Mouse (Mus musculus) heart, adult 18-20 months (tissue): ENCODE results near the gene Trip13. TPM values are rescaled to one million over a fixed set of nuclear protein-coding genes. Genes with fewer than 3 reads are reported as not detected.

ENCODE experiments used
- DNase-seq, 2 experiments: peaks; one replicate each; pipeline ENCODE4 v3.0.0; 2021 to 2022; ENCODE audit warnings: mixed read lengths in 1 of 2
- long read RNA-seq, 2 experiments: library from polyadenylated mRNA; stranded (forward); transcript quantifications; one replicate each; pipeline ENCODE4 v2.0.0; 2021
- total RNA-seq, 2 experiments: library from RNA; stranded (reverse); gene quantifications; 2 replicates each; pipeline ENCODE4 v1.2.3; 2021

The Trip13 gene
- total RNA-seq = under 1 TPM; 0.18 to 0.32 TPM
- long read RNA-seq, experiment 1 = 0 reads
- long read RNA-seq, experiment 2 = 0 reads

DNA sequence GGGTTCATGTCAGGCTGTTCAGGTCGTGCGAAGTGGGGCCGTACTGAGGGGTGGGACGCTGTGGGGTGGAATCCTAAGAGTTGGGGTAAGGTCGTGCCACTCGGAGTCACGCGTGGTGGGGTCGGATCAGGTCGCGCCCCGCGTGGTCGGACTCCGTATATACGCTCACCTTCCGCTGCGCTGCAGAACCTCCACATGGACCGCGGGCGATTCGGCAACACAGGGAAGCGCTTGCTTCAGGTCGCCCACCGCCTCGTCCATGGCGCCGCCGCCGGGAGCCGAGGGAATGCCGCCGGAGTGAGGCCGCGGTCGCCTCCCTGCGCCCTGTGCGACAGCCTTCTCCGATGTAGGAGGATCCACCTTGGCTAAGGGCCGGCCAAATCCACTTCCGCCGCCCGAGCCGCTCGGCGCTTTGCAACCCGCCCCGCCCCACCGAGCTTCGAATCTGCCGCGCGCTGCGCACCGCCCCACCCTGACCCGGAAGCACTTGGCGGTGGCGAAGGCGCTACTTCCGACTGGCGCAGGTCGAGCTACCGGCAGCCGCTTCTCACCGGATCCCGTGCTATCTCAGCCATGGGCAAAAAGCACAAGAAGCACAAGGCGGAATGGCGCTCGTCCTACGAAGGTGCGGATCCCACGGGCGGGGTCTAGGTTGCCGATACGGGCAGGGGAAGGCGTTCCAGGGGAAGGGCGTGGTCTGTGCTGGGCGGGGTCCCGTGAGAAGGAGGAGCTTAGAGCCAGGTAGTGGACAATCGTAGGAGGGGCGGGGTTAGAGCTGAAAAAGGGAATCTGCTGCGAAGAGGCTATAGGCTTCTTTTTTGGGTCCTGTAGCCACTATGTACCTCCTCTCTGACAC, at the start of gene Trip13, which contains the start of gene Brd9:
TSS of gene Trip13 (minus strand) at position 464 of the 856 bp plus-strand sequence.
TSS of gene Brd9 (plus strand) at position 491 of the 856 bp plus-strand sequence.
- peak; percentile 93 to 96 for DNase-seq

DNA sequence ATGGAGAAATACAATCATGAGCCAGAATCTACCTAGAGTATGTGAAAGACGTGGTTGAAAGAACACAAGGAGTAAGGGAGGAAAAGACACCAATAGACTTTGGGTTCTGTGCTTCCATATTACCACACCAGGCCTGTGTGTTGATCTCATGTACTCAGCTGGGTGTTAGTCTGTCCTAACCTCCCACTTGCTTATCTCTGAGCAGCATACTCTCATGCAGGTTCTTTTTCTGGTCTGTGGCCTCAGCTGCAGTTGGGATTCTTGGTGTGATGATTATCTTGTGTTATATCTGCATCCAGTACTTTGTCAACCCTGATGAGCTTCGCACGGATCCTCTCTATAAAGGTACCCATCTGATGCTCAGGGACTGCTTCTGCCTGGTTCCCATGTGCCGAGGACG, 39.4 kb upstream of the Trip13 start:
- DNase-seq = no peak

DNA sequence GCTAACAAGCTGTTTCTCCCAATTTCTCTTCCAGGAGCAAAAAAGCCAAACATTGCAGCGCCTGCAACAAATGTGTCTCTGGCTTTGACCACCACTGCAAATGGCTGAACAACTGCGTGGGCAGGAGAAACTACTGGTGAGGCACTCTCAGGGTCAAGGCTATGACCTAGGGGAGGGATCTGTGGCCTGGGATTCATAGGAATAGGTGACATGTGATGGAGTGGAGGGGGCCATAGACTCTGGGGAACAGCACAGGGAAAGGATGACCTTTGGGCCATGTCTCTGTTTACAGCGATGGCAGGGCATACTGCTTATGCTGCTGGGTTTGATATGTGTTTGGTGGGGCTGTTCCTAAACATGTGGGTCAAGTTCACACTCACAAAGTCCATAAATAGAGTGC, 36.9 kb upstream of the Trip13 start:
- DNase-seq = no peak

DNA sequence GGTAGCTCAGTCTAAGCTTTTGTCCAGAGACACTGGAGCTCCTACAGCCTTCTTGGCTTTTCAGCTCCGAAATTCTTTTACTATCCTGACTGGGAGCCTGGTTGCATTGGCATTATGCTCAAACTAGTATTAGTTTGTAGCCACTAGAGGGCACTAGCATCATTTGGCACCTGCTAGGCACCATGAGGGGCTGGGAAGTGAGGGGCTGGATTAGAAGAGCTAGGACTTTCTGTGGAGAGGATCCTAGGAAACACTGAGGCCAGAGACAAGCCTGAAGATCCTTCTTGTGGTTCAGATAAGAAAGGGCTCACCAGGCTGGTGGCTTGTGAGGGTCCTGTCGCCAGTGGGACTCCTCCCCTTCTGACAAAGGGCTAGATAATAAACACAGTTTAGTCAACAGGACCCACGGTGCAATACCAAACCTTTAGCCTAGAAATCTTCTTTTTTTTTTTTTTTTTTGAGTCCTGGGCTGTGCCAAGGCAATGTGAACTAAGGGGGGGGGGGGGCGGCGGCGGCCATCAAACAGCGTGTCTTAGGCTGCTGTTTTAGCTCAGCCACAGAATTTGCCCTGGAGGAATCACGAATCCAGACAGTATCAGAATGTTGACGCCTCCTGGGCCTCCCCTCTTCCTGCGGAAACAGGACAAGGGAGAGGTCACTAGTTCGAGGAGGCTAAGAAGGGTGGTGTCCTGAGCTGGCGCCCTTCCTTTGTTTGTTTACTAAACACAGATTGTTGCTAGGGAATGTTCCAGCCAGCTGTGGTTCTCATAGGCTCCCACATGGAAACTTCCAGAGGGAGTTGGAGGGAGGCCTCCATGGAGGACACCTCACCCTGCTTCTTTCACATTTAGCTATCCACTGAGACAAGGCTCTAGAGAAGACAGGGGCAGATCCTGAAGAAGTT, 33.2 kb upstream of the Trip13 start:
- peak; percentile 94 to 98 for DNase-seq

DNA sequence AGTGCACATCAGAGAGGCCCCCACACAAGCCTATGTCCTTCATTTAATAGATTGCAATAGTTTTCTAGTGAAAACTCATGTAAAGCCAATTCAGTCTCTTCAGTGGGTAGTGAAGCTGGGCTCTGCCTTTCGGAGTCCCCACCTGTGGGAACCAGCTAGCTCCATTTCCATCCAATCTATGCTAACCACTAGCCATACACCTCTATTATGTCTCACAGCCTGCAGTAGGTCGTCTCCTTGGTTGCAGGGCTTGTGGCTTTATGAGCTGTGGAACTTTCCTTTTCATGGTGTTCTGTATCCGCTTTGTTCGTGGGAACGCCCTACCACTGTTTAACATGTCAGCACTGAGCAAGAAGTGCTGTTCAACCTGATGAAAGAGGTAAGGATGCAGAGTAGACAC, 26.0 kb upstream of the Trip13 start, which contains the start of gene Zdhhc11:
TSS of gene Zdhhc11 (plus strand) at position 301 of the 400 bp plus-strand sequence.
- no peak for DNase-seq

DNA sequence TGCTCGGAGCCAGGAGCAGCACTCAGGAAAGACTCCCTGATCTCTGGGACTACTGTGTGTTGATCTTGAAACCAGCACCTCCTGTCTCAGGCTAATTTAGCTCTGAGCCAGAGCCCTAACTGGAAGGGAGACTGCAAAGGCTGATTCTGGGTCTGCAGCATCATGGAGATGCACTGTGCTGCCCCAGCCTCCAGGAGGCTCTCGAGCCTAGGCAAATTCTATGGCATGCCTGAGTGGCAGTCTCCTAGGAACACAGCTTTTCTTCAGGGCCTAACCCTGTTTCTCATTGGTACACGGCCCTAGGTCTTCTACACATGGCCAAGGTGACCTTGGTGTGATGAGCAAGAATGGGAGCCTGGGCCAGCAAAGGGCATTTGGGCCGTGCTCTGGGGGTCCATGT, 23.6 kb upstream of the Trip13 start:
- no peak for DNase-seq

DNA sequence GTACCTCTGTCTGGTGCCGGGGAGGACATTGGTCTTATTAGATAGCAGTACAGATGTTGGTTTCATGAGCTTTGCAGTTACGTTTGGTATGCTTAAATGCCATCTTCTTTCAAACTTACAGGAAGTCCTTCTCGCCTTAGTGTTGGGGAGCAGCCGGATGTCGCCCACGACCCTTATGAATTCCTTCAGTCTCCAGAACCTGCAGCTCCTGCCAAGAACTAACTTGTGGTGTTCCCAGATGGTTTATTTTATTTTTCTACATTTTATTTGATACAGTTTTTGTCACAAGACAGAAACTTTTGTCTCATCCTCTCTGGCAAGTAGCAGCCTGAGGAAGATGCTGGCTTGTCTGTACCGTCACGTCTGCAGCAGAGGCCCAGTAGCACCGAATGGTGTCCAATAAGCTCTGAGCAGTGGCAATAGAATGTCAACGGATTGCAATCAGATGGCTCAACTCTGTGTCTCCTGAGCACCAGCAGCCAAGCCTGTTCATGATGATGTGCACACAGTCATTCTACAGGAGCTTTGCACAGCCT, 22.6 kb upstream of the Trip13 start:
- DNase-seq = no peak

DNA sequence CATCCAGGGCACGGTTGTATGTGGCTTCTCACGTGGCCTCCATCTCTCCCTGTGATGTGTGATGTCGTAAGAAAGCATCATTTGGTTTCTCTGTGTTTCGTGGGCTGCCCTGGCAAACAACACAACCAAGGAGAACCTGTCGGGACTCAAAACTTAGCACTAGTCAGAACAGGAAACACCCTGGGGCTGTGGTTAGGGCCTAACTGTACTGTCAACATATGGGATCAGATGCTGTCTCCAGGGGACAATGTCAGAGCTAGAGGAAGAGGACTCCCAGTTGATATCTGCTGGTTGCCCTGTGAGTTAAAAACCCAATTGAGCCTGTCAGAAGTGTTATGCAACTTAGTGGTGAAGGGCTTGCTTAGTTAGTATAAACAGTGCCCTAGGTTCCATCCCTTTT, 17.9 kb upstream of the Trip13 start:
- no peak for DNase-seq

DNA sequence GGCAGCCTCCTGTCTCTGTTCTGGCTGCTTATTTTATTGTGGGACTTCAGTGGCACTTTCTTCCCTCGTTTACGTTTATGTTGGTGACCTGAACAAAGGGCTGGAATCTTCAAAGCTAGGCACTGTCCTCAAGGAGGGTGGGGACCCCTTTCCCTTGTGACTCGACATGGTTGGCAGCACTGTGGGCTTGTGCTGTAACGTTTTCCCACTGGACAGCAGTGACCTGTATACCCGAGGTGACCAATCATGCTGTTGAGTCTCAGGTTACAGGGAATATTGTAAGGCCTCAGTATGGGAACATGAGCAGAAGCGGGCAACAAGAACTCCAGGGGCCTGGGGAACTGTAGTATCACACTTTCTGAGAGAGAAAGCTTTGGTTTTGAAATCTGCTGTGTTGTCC, 17.1 kb upstream of the Trip13 start:
- DNase-seq = no peak

DNA sequence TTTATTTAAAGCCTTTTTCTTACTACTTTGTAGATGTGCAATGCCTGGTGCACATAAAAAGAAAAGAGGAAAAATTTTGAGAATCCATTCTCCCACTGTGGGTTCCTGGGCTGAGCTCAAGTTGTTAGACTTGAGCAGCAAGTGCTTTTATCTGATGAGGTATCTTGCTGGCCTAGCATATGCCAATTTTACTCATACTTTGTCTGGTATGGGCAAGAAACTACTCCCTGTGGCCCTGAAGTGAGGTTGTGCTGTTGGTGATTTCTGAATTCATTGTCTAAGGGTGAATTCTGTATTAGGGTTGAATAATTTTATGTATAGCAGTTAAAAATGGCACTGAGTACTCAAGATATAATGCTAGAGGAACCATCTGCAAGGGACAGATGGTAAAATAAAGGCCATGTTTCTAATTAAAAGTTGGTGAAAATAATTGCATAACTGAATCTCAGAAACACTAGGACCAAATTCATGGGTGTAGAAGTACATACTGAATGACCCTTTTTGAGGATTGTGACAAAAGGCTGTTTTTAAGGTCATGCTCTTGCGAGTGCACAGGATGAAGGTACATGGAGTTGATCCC, 16.1 kb upstream of the Trip13 start:
- no peak for DNase-seq

DNA sequence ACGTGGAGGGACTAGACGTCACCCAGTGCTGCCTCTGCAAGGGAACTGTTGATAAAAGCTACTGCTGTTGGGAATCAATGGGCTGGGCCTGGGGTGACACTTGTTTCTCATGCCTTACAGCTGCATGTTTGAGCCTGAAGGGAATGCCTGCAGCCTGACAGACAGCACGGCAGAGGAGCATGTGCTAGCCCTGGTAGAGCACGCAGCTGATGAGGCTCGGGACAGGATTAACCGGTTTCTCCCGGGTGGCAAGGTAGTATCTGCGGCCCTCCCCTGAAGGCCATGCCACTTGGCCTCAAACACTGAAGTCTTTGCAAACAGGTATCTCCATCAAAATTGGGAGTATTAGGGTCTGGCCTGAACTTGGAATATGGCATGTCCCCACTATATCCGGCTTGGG, 7.0 kb upstream of the Trip13 start:
- no peak for DNase-seq

DNA sequence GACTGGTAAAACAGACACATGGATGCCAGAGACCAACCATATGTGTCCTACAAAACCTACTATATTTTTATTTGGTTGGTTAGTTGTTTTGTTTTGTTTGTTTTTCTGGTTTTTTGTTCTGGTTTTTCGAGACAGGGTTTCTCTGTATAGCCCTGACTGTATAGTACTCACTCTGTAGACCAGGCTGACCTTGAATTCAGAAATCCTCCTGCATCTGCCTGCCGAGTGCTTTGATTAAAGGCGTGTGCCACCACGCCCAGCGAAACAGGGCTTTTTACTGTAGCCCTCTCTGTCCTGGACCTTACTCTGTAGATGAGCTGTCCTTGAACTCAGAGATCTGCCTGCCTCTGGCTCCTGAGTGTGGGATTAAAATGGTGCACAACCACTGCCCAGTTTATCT, 1.5 kb upstream of the Trip13 start:
- DNase-seq = no peak

DNA sequence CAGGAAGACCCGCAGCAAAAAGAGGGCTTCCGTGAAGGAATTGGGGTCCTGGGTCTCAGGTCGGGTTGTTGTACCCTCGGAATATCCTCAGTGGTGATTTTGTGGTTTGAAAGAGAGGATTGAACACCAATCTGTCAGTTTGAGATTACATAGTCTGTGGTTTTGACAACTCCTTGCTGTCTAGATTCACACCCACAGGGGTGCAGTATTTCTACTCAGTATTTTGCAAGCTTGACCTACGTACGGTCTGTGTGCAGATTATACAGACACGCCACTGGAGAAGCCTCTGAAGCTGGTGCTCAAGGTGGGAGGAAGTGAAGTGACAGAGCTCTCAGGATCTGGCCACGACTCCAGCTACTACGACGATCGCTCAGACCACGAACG, 585 bp upstream of the Trip13 start:
- DNase-seq = no peak

DNA sequence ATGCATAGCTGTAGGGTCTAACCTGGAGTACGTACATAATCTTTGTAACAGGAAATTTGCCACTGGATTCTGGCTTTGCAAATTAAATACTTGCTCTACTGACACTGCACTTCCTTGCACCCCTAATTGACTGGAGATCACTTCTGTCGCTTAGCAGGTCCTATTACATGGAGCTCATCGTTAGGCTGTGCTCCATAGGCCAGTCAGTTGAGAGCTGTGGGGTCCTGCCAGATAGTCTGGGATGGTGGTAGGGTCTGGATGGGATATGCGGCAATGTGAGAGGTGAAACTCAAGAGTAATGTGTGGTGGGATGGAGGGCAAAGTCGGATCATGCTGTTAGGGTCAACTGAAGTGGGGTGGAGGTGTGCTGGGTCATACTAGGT, 655 bp downstream of the Trip13 start:
- no peak for DNase-seq

DNA sequence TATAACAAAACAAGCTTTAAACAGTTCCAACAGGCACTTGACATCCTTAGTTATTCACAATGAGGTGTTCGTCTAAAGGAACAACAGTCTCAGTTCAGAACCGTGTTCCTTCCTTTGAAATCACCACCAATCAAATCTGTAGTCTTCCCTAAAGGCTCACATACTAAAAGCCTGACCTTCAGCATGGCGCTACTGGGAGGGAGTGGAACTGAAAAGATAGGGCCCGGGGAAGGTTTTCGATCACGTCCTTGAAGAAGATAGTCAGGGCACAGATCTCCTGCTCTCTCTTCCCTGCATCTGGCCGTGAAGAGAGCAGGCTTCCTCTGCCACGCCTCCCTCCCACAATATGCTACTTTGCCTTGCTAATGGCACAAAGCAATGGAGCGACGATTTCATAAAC, 5.4 kb downstream of the Trip13 start:
- no peak for DNase-seq

DNA sequence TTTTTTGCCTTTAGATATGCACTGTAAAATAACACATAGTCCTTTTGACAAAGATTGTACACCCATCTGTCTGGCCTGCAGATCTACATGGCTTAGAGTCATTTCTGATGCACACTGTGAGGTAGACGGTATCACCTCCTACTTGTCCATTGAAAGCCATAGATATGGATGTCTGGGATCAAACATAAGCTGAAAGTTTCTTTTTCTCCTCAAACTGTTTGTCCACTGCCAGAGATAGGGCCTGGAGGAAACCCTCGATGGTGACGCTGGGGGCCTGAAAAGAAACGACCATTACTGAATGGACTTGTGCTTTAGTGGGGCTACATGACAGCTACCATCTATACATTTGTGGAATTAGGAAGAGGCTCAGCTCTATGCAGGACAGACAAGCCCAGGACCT, 24.5 kb downstream of the Trip13 start:
- no peak for DNase-seq

DNA sequence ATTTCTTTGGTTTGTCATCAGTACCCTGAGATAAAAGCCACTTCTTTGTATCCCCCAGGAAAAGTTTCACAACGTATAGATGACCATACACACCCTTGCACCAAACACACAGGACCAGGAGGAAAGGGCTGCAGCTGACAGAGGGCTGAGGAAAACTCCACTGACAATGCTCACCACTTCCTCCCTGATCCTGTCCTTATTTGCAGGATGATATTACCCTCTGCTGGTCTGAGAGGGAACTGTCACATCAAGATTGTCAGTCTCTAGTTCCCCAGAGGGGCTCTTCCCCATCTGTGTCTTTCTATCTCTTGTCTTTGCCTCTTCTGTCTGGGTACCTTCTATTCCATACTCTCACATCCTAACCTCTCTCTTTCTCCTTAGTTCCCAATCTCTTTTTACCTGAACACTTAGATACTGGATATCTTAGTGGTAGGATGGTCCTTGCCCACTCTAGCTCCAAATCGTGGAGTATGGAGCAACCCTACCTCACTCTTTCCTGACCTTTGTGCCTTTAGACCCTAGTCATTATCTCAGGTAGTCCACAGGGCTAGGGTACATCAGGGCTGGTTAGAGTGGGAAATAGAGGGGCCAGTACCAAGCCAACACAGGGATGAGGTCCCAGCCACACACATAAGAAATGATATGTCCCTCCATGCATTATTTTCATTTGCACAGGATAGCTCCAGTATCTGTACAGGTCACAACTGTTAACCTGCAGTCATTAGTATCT, 29.7 kb downstream of the Trip13 start:
- peak; percentile 45 to 75 for DNase-seq

DNA sequence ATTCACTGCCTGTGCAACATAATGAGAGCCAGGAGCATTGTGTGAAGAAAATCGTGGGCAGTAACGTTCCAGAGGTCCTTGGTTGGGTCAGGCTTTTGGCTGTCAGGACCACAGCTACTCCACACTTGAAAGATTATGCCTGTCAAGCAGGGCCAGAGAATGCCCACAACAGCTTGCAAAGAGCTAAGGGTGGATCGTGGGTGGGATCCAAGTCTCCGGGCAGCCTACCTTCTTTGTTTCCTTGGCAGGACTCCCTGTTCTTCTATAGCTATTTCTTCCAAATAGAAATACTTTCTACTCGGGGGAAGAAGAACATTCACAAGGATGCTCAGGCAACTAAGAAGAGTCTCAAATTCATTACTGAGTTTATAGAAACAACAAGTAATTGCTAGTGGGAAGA, 30.4 kb downstream of the Trip13 start:
- DNase-seq = no peak

DNA sequence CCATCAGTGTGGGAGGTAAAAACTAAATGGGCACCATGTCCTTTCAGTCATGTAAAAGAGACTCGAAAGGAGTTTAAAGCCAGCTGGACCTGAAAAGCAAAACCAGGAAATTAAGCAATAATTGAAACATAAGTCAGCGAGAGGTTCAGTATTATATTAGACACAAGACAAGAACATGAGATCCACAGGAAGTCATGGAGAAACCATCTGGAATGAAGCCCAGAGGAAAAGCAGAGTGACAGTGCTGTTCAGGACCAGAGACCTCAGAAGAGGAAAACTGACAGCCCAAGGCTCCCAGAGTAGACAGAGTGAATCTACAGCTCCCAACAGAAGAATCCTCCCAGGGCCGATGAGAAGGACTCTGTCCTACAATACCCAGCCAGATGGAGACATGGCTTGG, 40.0 kb downstream of the Trip13 start:
- DNase-seq = peak; percentile 35 to 44

DNA sequence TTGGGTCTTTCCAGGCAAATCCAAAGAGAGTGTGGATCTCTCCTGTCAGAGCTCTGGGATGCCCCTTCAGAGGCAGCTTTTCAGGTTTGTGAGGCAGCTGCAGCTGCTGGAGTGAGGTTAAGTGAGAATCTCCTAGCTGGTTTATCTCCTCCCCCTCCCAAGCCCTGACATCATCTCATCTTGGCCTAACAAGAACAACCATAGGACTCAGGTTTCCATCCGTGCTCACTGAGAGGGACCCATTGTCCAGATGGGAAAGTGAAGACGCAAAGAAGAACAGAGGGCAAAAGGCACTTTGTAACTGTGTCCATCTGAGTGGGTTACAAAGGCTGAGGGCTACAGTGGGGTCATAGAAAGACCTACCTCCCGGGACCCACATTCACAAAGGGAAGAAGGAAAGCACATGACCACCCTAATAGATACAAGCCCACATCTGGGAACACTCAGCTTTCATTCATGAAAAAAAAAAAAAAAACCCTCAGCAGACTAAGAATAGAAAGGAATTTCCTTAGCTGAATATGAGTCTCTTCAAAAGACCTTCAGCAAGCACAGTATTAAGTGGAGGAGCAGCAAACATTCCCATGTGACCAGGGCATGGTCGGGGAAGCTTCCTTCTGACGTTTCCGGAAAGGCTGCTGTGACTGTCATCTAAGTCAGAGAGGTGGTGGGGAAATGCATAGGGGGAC, 44.9 kb downstream of the Trip13 start:
- peak; percentile 11 to 36 for DNase-seq

DNA sequence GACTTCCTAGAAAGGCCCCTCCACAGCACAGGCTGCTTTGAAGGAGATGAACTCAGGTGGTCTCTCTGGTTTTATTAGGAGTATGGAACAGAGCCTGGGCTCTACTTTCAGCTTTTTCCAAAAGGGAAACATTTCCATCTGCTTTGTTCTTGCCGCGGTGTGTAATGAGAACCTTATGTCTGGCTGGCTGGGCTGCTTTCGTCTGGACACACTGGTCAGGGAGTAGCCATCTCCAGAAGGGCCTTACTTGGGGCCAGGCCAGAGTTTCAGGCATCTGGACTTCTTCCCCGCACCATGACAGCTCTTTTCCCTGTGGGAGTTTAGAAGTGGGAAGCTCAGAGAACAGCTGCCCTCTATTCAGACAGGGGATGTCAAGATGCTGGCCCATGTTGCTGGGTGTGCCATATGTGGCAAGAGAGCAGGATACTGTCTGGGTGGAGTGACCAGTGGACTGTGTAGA, 50.1 kb downstream of the Trip13 start:
- DNase-seq = peak; percentile 88 to 91
